Mouse (Mus musculus): ENCODE results near the gene Cacng1. TPM values are rescaled to one million over a fixed set of nuclear protein-coding genes. Genes with fewer than 3 reads are reported as not detected.

Gene Cacng1
- total RNA-seq, 1 experiment = 0.22 TPM

GRCm38 (mm10) chr11:107674601-107675000 lies 41.7 kb downstream of the Cacng1 start:
- in situ Hi-C loops (cut with MboI; ENCODE audit: low sequenced_read_pairs in 2 of 2, unreplicated experiment in 2 of 2) = no loop called here
- no peak for TF ChIP-seq ZC3H11A (IDR thresholded peaks at IDR 0.05; ENCODE audit: borderline replicate concordance, low read depth, low read length)
- no peak for TF ChIP-seq HCFC1 (IDR thresholded peaks at IDR 0.05; ENCODE audit: borderline replicate concordance, insufficient read depth, low read length)
- TF ChIP-seq ZNF384 (IDR thresholded peaks at IDR 0.05; ENCODE audit: low read depth, low read length) = no peak
- TF ChIP-seq CHD2 (IDR thresholded peaks at IDR 0.05; ENCODE audit: low read depth, low read length) = no peak
- TF ChIP-seq MAFK (IDR thresholded peaks at IDR 0.05; ENCODE audit: insufficient read depth, low read depth, low read length) = no peak
- Histone ChIP-seq H3K36me3 (ENCODE audit: control insufficient read depth, insufficient read depth, low read length, poor library complexity, severe bottlenecking) (peaks cover 35% of the 10 kb centered on the region), H3K9ac (ENCODE audit: insufficient read depth, low read depth, low read length, poor library complexity, severe bottlenecking) (no peak overlapping the region), H3K9me3 (ENCODE audit: control insufficient read depth, insufficient read depth, low read depth, low read length) (no peaks in the 10 kb centered on the region), H3K4me3 (ENCODE audit: insufficient read depth in 1 of 2, low read depth in 1 of 2, low read length in 2 of 2, poor library complexity in 1 of 2, severe bottlenecking in 1 of 2) (no peak overlapping the region), H3K4me1 (ENCODE audit: control insufficient read depth in 2 of 2, insufficient read depth in 2 of 2, low read length in 2 of 2, poor library complexity in 1 of 2) (peaks cover 0 to 6% of the 10 kb centered on the region in 2 experiments; a peak in 2 of 4 replicates), H3K27ac (ENCODE audit: insufficient read depth, low read depth, low read length, poor library complexity, severe bottlenecking) (no peak overlapping the region)
- DNase-seq (ENCODE audit: low read depth, low spot score) = no peak

DNA sequence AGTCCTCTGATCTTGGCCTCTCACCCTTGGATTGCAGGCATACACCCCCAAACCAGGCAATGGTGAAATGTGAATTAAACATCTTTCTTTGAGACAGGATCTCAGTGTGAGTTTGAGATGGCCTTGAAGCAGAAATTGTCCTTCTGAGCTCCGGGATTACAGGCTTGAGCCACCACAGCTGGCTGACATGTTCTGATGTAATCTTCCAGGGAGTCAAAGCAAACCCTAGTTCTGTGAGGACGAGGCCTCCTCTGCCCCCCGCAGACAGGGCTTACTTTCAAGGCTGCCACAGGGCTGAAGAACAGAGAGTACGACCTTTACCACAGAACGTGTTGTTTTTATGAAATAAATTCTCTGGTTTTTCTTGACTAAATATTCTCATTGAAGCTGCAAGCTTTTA lies 42.3 kb downstream of the Cacng1 start:
- no peak overlapping the region for H3K4me3 ChIP-seq (ENCODE audit: insufficient read depth in 1 of 2, low read depth in 1 of 2, low read length in 2 of 2, poor library complexity in 1 of 2, severe bottlenecking in 1 of 2)
- in situ Hi-C loops (cut with MboI; ENCODE audit: low sequenced_read_pairs in 2 of 2, unreplicated experiment in 2 of 2) = no loop called here
- H3K9me3 ChIP-seq (ENCODE audit: control insufficient read depth, insufficient read depth, low read depth, low read length) = no peaks in the 10 kb centered on the region
- TF ChIP-seq HCFC1 (IDR thresholded peaks at IDR 0.05; ENCODE audit: borderline replicate concordance, insufficient read depth, low read length) (no peak), CHD2 (IDR thresholded peaks at IDR 0.05; ENCODE audit: low read depth, low read length) (no peak), ZNF384 (IDR thresholded peaks at IDR 0.05; ENCODE audit: low read depth, low read length) (no peak), MAFK (IDR thresholded peaks at IDR 0.05; ENCODE audit: insufficient read depth, low read depth, low read length) (no peak), ZC3H11A (IDR thresholded peaks at IDR 0.05; ENCODE audit: borderline replicate concordance, low read depth, low read length) (no peak)
- no peak overlapping the region for H3K9ac ChIP-seq (ENCODE audit: insufficient read depth, low read depth, low read length, poor library complexity, severe bottlenecking)
- H3K36me3 ChIP-seq (ENCODE audit: control insufficient read depth, insufficient read depth, low read length, poor library complexity, severe bottlenecking) = peaks cover 35% of the 10 kb centered on the region
- DNase-seq (ENCODE audit: low read depth, low spot score) = no peak
- no peak overlapping the region for H3K27ac ChIP-seq (ENCODE audit: insufficient read depth, low read depth, low read length, poor library complexity, severe bottlenecking)
- H3K4me1 ChIP-seq (ENCODE audit: control insufficient read depth in 2 of 2, insufficient read depth in 2 of 2, low read length in 2 of 2, poor library complexity in 1 of 2) = peaks cover 0 to 6% of the 10 kb centered on the region in 2 experiments; a peak in 2 of 4 replicates

DNA sequence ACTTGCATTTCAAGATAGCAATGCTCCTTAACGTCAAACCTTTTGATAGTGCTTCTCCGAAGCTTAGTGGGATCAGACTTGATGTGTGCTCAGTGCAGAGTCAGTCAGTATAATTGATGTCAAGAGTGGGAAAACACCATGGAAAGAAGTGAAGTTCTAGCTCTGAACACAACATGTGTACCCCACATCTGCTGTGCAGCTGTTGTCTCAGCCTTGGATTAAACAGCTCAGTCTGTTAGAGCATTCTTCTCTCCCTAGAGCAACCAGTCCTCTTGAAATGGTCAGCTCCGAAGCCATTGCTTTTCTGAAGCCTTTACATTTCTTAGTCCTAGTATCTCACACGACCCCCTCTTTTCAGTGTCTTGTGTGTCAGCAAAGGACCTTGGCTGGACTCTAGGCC lies 47.3 kb downstream of the Cacng1 start:
- no peak overlapping the region for H3K27ac ChIP-seq (ENCODE audit: insufficient read depth, low read depth, low read length, poor library complexity, severe bottlenecking)
- in situ Hi-C loops (cut with MboI; ENCODE audit: low sequenced_read_pairs in 2 of 2, unreplicated experiment in 2 of 2) = no loop called here

GRCm38 (mm10) chr11:107668223-107668622 lies 48.1 kb downstream of the Cacng1 start:
- TF ChIP-seq CHD2 (IDR thresholded peaks at IDR 0.05; ENCODE audit: low read depth, low read length) (no peak), MAFK (IDR thresholded peaks at IDR 0.05; ENCODE audit: insufficient read depth, low read depth, low read length) (no peak), ZC3H11A (IDR thresholded peaks at IDR 0.05; ENCODE audit: borderline replicate concordance, low read depth, low read length) (no peak), ZNF384 (IDR thresholded peaks at IDR 0.05; ENCODE audit: low read depth, low read length) (no peak), HCFC1 (IDR thresholded peaks at IDR 0.05; ENCODE audit: borderline replicate concordance, insufficient read depth, low read length) (no peak)
- Histone ChIP-seq H3K27ac (ENCODE audit: insufficient read depth, low read depth, low read length, poor library complexity, severe bottlenecking) (no peak overlapping the region), H3K9ac (ENCODE audit: insufficient read depth, low read depth, low read length, poor library complexity, severe bottlenecking) (no peak overlapping the region), H3K4me3 (ENCODE audit: insufficient read depth in 1 of 2, low read depth in 1 of 2, low read length in 2 of 2, poor library complexity in 1 of 2, severe bottlenecking in 1 of 2) (no peak overlapping the region), H3K4me1 (ENCODE audit: control insufficient read depth in 2 of 2, insufficient read depth in 2 of 2, low read length in 2 of 2, poor library complexity in 1 of 2) (peaks cover 0 to 2% of the 10 kb centered on the region in 2 experiments; a peak in 1 of 4 replicates), H3K9me3 (ENCODE audit: control insufficient read depth, insufficient read depth, low read depth, low read length) (no peaks in the 10 kb centered on the region), H3K36me3 (ENCODE audit: control insufficient read depth, insufficient read depth, low read length, poor library complexity, severe bottlenecking) (peaks cover 41% of the 10 kb centered on the region)
- in situ Hi-C loops (cut with MboI; ENCODE audit: low sequenced_read_pairs in 2 of 2, unreplicated experiment in 2 of 2) = no loop called here
- no peak for DNase-seq (ENCODE audit: low read depth, low spot score)

More for the DNA sequence above, 47.3 kb downstream of the Cacng1 start:
- TF ChIP-seq CHD2 (IDR thresholded peaks at IDR 0.05; ENCODE audit: low read depth, low read length) = no peak
- no peak for TF ChIP-seq HCFC1 (IDR thresholded peaks at IDR 0.05; ENCODE audit: borderline replicate concordance, insufficient read depth, low read length)
- TF ChIP-seq ZNF384 (IDR thresholded peaks at IDR 0.05; ENCODE audit: low read depth, low read length) = no peak
- TF ChIP-seq MAFK (IDR thresholded peaks at IDR 0.05; ENCODE audit: insufficient read depth, low read depth, low read length) = no peak
- no peak for TF ChIP-seq ZC3H11A (IDR thresholded peaks at IDR 0.05; ENCODE audit: borderline replicate concordance, low read depth, low read length)
- H3K4me1 ChIP-seq (ENCODE audit: control insufficient read depth in 2 of 2, insufficient read depth in 2 of 2, low read length in 2 of 2, poor library complexity in 1 of 2) = peaks cover 0 to 2% of the 10 kb centered on the region in 2 experiments; a peak in 1 of 4 replicates
- DNase-seq (ENCODE audit: low read depth, low spot score) = no peak
- no peaks in the 10 kb centered on the region for H3K9me3 ChIP-seq (ENCODE audit: control insufficient read depth, insufficient read depth, low read depth, low read length)
- H3K4me3 ChIP-seq (ENCODE audit: insufficient read depth in 1 of 2, low read depth in 1 of 2, low read length in 2 of 2, poor library complexity in 1 of 2, severe bottlenecking in 1 of 2) = no peak overlapping the region
- no peak overlapping the region for H3K9ac ChIP-seq (ENCODE audit: insufficient read depth, low read depth, low read length, poor library complexity, severe bottlenecking)
- H3K36me3 ChIP-seq (ENCODE audit: control insufficient read depth, insufficient read depth, low read length, poor library complexity, severe bottlenecking) = peaks cover 43% of the 10 kb centered on the region

Data from ES-E14 (cell line).